Mouse (Mus musculus) heart, embryonic 16.5 days (tissue): ENCODE results near the gene Rcl1. TPM values are rescaled to one million over a fixed set of nuclear protein-coding genes. Genes with fewer than 3 reads are reported as not detected.

ENCODE experiments used
- ATAC-seq: fragments of 200-750 bp; cut with Nextera tagmentation; replicated peaks from 2 replicates; pipeline ENCODE4 v1.8.0; 2017; ENCODE audit warnings: moderate number of reproducible peaks; ENCODE audit not compliant: insufficient read depth, low FRiP score; ENCODE audit errors: extremely low read depth
- H3K27ac ChIP-seq: fragments of 300-500 bp; sonication (generic); 2 replicates; pipeline ENCODE4 v1.5.1; 2014; ENCODE audit warnings: mild to moderate bottlenecking, low read length, control low read depth, moderate library complexity
- H3K27me3 ChIP-seq: fragments of 300-500 bp; sonication (generic); 2 replicates; pipeline ENCODE4 v1.6.1; 2014; ENCODE audit warnings: low read length, mixed read lengths; ENCODE audit not compliant: control insufficient read depth, insufficient read depth
- H3K36me3 ChIP-seq: fragments of 300-500 bp; sonication (generic); 2 replicates; pipeline ENCODE4 v1.6.1; 2014; ENCODE audit not compliant: control insufficient read depth, insufficient read depth
- H3K4me1 ChIP-seq: fragments of 300-500 bp; sonication (generic); 2 replicates; pipeline ENCODE4 v1.6.1; 2014; ENCODE audit warnings: low read length, mixed read lengths; ENCODE audit not compliant: control insufficient read depth, insufficient read depth
- H3K4me2 ChIP-seq: fragments of 300-500 bp; sonication (generic); 2 replicates; pipeline ENCODE4 v1.6.1; 2014; ENCODE audit warnings: low read depth, mild to moderate bottlenecking, control low read depth, low read length
- H3K4me3 ChIP-seq: fragments of 300-500 bp; sonication (generic); 2 replicates; pipeline ENCODE4 v1.5.1; 2014; ENCODE audit warnings: mild to moderate bottlenecking, control low read depth, low read length
- H3K9ac ChIP-seq: fragments of 300-500 bp; sonication (generic); 2 replicates; pipeline ENCODE4 v1.6.1; 2014; ENCODE audit warnings: low read length, control low read depth
- H3K9me3 ChIP-seq: fragments of 300-500 bp; sonication (generic); replicated peaks from 2 replicates; pipeline ENCODE4 v1.6.1; 2016; ENCODE audit warnings: low read length; ENCODE audit not compliant: control insufficient read depth
- WGBS: fragments of 180-500 bp; shearing (Covaris S2); extraction: QIAGEN DNeasy Blood & Tissue Kit; methylation state at CpG from one replicate; pipeline ENCODE4 v1.1.7; 2014; 5-methylcytosine and 5-hydroxymethylcytosine counted together
- polyA plus RNA-seq: library from polyadenylated mRNA; unstranded; fragments of >200 nt; fragmentation: Nextera tagmentation; extraction: Ambion mirVana; gene quantifications from 2 replicates; pipeline ENCODE4 v1.2.1, GENCODE M21; 2015

Gene Rcl1
- polyA plus RNA-seq, 1 experiment from 2014 or later: 25.4 TPM

- Histone ChIP-seq H3K27ac (peak overlapping the region; percentile 42; the same call in 1 of the 2 replicates), H3K4me2 (peak overlapping the region; percentile 78), H3K4me3 (peak overlapping the region; percentile 95), H3K27me3 (no peaks in the 10 kb centered on the region), H3K9ac (peak overlapping the region; percentile 87), H3K4me1 (peaks cover 11% of the 10 kb centered on the region), H3K36me3 (no peaks in the 10 kb centered on the region), H3K9me3 (no peaks in the 10 kb centered on the region)
- peak; percentile 11 for ATAC-seq
- under 1% methylated on average over 27 of the region's 27 CpGs for WGBS
These were observed 416 bp downstream of the Rcl1 start for GRCm38 (mm10) chr19:29101591-29101990.

GRCm38 (mm10) chr19:29102098-29102497 lies 923 bp downstream of the Rcl1 start:
- ATAC-seq: no peak
- Histone ChIP-seq H3K4me1 (peaks cover 11% of the 10 kb centered on the region), H3K4me2 (peak overlapping the region; percentile 78), H3K9me3 (no peaks in the 10 kb centered on the region), H3K27ac (no peak overlapping the region), H3K36me3 (no peaks in the 10 kb centered on the region), H3K9ac (peak overlapping the region; percentile 87), H3K4me3 (peak overlapping the region; percentile 95), H3K27me3 (no peaks in the 10 kb centered on the region)
- 15% methylated on average over 13 of the region's 13 CpGs for WGBS

GRCm38 (mm10) chr19:29105816-29106215 lies 4.6 kb downstream of the Rcl1 start:
- Histone ChIP-seq H3K27me3 (no peaks in the 10 kb centered on the region), H3K36me3 (no peaks in the 10 kb centered on the region), H3K4me2 (no peak overlapping the region), H3K4me1 (peaks cover 6% of the 10 kb centered on the region), H3K4me3 (no peak overlapping the region), H3K9me3 (no peaks in the 10 kb centered on the region), H3K27ac (no peak overlapping the region), H3K9ac (no peak overlapping the region)
- ATAC-seq: no peak
- WGBS: 93% methylated on average over 4 of the region's 4 CpGs

- no peak overlapping the region for H3K9ac ChIP-seq
- WGBS: 79% methylated on average over 5 of the region's 5 CpGs
These were observed 5.1 kb downstream of the Rcl1 start for GRCm38 (mm10) chr19:29106261-29106660.

DNA sequence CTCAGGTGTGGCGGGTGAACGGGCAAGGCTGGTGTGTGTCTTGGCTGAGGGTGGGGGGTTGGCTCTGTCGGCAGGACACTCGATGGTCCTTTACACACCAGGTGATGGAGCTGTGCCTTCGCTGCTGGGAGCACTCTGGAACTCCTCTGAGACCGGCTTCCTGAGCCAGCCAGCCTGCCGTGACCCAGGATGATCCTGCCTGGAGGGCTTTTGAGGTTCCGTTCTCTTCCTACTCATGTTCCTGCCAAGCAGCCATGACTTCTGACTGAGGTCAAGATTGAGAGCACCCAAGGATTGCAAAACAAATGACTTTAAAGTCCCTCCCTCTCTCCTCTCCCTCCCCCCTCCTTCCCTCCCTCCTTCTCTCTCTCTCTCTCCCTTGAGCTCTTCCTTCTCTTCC lies 11.5 kb downstream of the Rcl1 start:
- H3K9ac ChIP-seq: no peak overlapping the region
- no peaks in the 10 kb centered on the region for H3K27me3 ChIP-seq
- WGBS: 72% methylated on average over 8 of the region's 8 CpGs
- H3K4me2 ChIP-seq: no peak overlapping the region
- H3K4me3 ChIP-seq: no peak overlapping the region
- H3K27ac ChIP-seq: no peak overlapping the region
- ATAC-seq: no peak
- H3K9me3 ChIP-seq: no peaks in the 10 kb centered on the region; the same call in 1 of the 2 replicates
- H3K4me1 ChIP-seq: no peaks in the 10 kb centered on the region
- peaks cover 2% of the 10 kb centered on the region; the same call in 1 of the 2 replicates for H3K36me3 ChIP-seq

More at GRCm38 (mm10) chr19:29106261-29106660, 5.1 kb downstream of the Rcl1 start:
- H3K36me3 ChIP-seq: no peaks in the 10 kb centered on the region
- H3K27ac ChIP-seq: no peak overlapping the region
- no peak for ATAC-seq
- H3K4me2 ChIP-seq: no peak overlapping the region
- no peaks in the 10 kb centered on the region for H3K9me3 ChIP-seq
- H3K4me1 ChIP-seq: peaks cover 6% of the 10 kb centered on the region
- no peak overlapping the region for H3K4me3 ChIP-seq
- no peaks in the 10 kb centered on the region for H3K27me3 ChIP-seq

GRCm38 (mm10) chr19:29113746-29114649 lies 12.8 kb downstream of the Rcl1 start:
- Histone ChIP-seq H3K4me1 (no peaks in the 10 kb centered on the region), H3K36me3 (peaks cover 6% of the 10 kb centered on the region), H3K4me3 (no peak overlapping the region), H3K4me2 (no peak overlapping the region), H3K27me3 (no peaks in the 10 kb centered on the region), H3K9me3 (no peaks in the 10 kb centered on the region; the same call in 1 of the 2 replicates), H3K27ac (no peak overlapping the region), H3K9ac (no peak overlapping the region)
- ATAC-seq: no peak
- WGBS: 92% methylated on average over 10 of the region's 10 CpGs

DNA sequence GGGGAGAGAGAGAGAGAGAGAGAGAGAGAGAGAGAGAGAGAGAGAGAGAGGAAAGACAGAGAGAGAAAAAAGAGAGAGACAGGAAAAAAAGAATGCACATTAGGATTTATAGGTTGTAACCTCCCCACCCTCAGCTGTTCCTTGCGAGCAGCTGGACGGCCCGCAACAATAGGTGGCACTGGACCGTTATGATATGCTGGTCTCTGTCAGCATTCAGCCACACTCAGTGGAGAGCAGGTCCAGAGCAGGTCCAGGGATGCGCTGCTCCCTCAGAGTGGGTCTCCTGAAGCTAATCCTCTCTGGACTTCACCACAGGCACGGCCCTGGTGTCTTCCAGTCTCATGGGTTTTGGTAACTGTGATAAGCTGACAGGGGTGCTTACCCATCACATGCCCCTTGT lies 15.6 kb downstream of the Rcl1 start:
- Histone ChIP-seq H3K9ac (no peak overlapping the region), H3K36me3 (peaks cover 13% of the 10 kb centered on the region), H3K4me2 (no peak overlapping the region), H3K4me3 (no peak overlapping the region), H3K27me3 (no peaks in the 10 kb centered on the region), H3K4me1 (no peaks in the 10 kb centered on the region), H3K9me3 (no peaks in the 10 kb centered on the region; the same call in 1 of the 2 replicates), H3K27ac (no peak overlapping the region)
- 87% methylated on average over 6 of the region's 6 CpGs for WGBS
- no peak for ATAC-seq

DNA sequence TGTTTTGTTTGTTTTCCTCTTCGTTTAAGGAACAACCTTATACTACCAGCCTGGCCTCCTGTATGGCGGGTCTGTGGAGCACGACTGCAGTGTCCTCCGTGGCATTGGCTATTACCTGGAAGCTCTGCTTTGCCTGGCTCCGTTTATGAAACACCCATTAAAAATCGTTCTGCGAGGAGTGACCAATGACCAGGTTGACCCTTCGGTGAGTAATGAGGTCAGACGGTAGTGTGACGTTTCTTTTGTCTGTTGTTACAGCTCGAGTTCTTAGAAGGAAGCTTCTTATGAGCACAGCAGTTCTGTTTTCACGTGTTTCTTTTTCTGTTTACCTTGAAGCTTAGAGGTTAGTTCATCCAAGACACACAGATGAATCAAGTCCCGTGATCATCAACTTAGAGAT lies 17.0 kb downstream of the Rcl1 start:
- no peak for ATAC-seq
- Histone ChIP-seq H3K4me1 (no peaks in the 10 kb centered on the region), H3K9ac (no peak overlapping the region), H3K4me3 (no peak overlapping the region), H3K4me2 (no peak overlapping the region), H3K27me3 (no peaks in the 10 kb centered on the region), H3K36me3 (peaks cover 16% of the 10 kb centered on the region), H3K27ac (no peak overlapping the region), H3K9me3 (no peaks in the 10 kb centered on the region; the same call in 1 of the 2 replicates)
- 92% methylated on average over 13 of the region's 13 CpGs for whole genome bisulfite sequencing

GRCm38 (mm10) chr19:29120311-29120710 lies 19.1 kb downstream of the Rcl1 start:
- H3K27me3 ChIP-seq: no peaks in the 10 kb centered on the region
- ATAC-seq: no peak
- no peak overlapping the region for H3K9ac ChIP-seq
- peaks cover 16% of the 10 kb centered on the region for H3K36me3 ChIP-seq
- no peaks in the 10 kb centered on the region for H3K4me1 ChIP-seq
- H3K9me3 ChIP-seq: no peaks in the 10 kb centered on the region
- no peak overlapping the region for H3K27ac ChIP-seq
- H3K4me2 ChIP-seq: no peak overlapping the region
- no peak overlapping the region for H3K4me3 ChIP-seq
- WGBS: 92% methylated on average over 6 of the region's 6 CpGs
